Mouse (Mus musculus) adrenal gland, postnatal 25 days (tissue): ENCODE data around the gene Pde11a. TPM values are rescaled to one million over a fixed set of nuclear protein-coding genes. Genes with fewer than 3 reads are reported as not detected.
"Not testable (repeated sequence)": the region's sequence is repeated elsewhere in the genome, so short reads cannot be mapped to it uniquely, and the experiment has no call there.

Experiments used
- DNase-seq: peaks from one replicate; pipeline ENCODE4 v3.0.0; 2021; ENCODE audit warnings: mixed read lengths
- total RNA-seq: library from RNA; stranded (reverse); gene quantifications from 2 replicates; pipeline ENCODE4 v1.2.3, GENCODE M21; 2021

The Pde11a gene
- total RNA-seq, 1 experiment from 2014 or later = 0.30 TPM

DNA sequence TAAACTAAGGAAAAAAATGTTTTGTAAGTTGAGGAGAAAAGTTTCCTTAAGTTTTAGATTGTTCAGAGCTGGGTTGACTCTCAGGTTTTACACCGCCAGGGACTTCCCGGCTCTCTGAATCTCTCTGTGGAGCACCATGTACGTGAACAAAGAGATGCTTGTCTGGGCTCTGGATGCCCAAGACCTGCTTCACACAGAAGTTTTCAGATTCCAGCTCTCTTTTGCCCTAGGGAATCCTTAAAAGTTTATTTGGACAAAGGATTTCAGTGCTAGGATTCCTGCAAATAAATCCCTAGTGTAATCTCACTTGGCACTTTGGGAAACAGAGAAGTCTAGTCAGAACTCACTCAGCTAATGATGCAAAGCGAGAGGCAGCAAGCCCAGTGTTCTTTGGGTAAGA lies 348.9 kb downstream of the Pde11a start:
- DNase-seq = no peak

DNA sequence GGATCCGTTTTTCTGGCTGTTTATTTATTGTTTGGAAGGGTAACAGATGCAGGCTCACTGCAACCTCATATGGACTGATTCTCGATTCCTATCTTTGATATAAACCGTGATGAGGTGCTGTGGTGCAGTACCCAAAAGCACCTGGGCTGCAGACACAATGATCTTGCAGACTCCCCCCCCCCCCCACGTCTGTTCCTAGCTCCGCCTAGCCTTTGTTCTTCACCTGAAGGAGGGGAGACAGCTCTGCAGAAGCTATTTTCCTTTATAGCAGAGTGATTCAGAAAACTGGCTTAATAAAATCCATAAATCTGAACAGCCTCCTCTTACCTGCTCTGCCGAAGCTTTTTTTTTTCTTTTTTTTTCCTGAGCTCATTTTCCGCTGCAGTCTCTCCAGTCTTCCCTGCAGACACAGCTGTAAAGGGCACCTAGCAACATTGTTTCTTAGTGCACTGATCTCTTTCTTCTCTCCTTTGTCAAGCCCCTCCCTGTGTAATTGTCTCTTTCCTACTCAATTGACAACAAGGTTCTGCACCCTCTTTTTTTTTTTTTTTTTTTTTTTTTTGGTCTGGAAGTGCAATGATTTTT lies 349.7 kb downstream of the Pde11a start:
- DNase-seq = no peak

DNA sequence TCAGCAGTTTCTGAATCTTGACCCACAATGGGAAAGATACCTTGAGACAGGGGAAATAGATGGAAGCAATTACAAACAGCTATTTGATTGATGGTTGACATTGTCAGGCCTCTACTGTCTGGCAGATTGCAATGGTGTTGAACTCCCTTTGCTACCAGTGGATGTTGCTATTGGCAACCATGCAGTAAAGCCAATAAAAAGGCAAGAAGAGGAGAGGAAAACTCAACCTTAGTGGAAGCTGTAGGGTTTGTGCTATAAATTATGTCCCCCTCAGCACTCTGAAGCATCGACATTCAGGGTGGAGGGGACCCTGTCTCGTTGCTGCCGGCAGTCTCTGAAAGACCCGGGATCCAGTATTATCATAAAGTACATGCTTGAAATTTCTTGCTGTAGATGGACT lies 350.2 kb downstream of the Pde11a start:
- no peak for DNase-seq

DNA sequence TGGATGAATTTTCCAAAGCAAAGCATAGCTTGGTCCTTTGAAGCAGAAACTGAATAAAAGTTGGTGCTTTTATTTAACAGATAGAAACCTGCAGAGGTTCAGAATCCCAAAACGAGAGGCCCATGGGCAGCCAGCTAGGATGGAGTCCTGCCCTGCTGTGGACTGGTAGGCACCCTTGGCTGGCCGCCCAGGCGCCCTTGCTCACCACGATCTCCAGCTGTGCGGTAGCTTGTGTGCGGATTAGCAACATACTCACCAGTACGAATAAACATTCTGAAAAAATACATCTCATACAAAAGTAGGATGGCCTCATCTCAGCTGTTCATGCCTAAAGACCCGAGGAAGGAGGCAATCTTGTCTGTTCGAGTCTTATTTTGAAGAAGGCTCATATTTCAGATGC lies 350.8 kb downstream of the Pde11a start:
- no peak for DNase-seq

DNA sequence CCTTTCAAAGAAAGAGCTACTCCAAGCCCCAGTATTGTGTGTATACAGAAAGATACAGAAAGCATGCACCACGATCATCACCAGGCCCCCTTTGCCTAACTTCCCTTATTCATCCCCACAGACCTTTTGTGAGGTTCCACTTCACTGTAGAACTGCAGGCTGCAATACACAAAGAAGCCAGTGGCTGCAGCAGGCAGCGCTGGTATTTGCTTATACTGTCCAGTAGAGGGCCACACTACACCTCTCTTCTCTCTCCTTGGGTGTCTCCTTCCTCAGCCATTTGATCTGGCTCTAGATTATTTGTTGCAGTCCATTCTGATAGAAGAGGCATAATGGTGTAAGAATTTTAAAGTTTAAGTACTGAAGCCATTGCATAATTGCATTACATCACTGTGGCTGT lies 353.4 kb downstream of the Pde11a start:
- no peak for DNase-seq

DNA sequence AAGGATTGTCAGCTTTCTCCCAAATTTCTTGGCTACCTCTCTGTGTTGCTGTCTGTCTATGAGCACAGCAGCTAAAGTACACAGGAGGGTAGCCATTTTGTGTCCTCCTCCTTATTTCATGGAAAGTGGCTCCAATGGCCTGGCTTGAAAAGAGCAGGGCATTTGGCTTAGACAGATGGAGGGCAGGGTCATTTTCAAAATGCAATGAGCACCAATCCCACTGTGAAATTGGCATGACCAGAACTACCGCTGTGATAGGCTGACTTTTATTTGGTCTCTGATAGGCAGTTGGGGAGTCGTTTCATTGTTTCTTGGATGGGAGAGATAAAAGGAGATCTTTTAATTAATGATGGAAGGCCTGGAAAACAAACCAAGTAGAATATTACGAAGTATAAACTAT lies 354.7 kb downstream of the Pde11a start:
- no peak for DNase-seq

DNA sequence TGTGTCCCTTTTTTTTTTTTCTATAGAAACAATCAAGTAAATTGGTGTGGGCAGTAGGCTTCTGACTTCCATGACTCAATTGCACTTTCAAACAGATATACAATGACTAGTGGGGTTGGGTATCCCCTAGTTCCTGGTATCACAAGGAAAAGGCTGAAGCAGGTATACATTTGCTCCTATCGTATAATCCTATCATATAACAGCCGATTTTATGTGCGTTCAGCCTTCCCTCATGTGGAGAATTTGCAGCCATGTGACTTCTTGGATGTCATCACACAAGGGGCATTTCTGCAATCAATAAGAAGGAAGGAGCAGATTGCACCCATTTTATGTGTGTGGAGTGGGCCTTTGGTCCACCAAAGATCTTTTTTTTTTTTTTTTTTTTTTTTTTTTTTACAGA lies 355.5 kb downstream of the Pde11a start:
- no peak for DNase-seq

DNA sequence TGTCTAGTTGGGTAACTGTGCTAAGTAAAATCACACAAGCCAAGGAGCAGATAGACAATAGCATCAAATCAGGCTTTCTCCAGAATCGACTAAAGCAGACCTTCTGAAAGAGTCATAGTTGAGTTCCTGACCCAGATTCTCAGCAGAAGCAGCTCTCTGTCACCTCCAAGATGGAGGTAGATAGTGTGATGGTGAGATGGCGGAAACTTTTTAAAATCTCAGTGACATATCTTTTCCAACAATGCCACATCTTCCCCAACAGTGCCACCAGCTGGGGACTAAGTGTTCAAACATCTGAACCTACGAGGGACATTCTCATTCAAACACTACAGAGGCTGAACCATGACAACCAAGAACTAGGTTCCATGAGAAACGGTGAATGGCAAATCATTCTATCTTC lies 355.9 kb downstream of the Pde11a start:
- DNase-seq = no peak

DNA sequence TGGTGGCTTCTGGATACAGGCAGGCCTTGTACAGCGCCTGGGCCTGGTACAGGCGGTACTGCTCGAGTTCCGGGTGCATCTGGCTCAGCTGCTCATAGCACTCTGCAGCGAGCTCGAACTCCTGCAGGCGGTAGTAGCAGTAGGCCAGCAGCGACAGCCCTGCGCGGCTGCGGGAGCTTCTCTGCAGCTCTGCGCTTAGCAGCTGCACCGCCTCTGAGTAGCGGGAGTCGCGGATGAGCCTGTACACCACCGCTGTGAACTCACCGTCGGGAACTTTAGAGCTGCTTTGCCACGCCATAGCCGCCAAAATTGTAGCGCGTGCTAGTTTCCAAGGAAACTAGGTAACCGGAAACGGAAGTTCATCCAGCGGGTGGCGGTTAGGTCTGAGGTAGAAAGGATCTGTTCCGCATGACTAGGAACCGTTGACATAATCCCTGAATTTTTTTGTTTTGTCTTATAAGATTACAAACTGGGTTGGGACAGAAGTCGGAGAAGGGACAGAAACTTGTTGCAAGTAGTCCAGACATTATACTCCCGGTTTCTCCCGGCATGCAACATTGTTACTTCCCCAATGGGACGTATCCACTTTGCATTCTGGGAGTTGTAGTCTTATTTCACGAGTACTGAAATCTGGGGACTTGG lies 357.0 kb downstream of the Pde11a start, which contains the start of gene Ttc30a1:
Gene Ttc30a1, minus strand, starts transcription at position 528 of the 642 bp plus-strand sequence.
- DNase-seq = peak; percentile 60

DNA sequence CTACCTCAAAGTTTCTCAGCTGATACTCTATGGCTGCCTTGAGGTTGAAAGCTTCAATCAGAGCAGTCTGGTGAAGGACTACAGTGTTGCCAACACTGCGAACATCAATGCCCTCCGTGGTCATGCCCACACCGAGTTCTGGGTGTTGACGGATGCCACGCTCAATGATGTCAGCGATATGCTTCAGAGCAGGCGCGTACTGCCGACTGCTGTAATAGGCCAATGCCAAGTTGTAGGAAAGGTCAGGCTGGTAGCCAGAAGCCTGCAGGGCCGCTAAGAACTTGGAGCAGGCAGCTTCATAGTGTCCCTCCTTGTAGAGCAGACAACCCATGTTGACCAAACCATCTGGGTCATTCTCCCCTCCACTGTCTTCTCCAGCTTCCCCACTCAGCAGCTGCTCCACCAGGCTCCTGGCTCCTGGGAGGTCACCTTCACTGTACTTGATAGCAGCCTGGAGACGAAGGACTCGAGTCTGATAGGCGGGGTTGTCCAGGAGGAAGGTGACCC lies 357.6 kb downstream of the Pde11a start:
- not testable (repeated sequence) for DNase-seq

DNA sequence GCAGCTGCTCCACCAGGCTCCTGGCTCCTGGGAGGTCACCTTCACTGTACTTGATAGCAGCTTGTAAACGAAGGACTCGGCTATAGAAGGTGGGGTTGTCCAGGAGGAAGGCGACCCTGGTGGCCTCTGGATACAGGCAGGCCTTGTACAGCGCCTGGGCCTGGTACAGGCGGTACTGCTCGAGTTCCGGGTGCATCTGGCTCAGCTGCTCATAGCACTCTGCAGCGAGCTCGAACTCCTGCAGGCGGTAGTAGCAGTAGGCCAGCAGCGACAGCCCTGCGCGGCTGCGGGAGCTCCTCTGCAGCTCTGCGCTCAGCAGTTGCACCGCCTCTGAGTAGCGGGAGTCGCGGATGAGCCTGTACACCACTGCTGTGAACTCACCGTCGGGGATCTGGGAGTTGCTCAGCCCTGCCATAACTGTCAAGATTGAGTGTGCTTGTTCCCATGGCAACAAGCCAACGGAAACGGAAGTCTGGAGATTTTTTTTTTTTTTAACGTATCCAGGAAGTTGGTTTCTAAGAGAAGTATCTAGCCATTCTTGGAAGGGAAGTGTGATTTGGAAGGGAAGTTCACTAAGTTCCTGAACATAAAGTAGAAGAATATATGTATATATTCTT lies 360.7 kb downstream of the Pde11a start, which contains the start of gene Ttc30a2:
Gene Ttc30a2, minus strand, starts transcription at position 419 of the 617 bp plus-strand sequence.
- not testable (repeated sequence) for DNase-seq

DNA sequence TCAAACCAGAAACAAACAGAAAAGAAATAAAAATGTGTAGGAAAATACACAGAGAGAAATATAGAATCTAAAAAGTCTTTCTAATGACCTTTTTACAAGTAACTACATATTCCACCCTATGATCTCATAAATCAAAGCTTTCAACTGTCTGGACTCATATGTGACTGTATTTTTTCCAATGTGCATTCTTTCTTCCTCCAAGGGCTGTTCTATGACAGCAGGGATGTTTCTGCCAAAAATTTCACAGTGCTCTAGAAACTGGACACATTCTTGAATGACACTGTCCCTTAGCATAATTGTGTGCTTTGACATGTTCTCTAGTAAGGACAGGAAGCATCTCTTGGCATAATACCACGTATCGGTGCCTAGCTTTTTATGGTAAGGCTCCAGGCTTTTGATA lies 362.5 kb downstream of the Pde11a start:
- not testable (repeated sequence) for DNase-seq

DNA sequence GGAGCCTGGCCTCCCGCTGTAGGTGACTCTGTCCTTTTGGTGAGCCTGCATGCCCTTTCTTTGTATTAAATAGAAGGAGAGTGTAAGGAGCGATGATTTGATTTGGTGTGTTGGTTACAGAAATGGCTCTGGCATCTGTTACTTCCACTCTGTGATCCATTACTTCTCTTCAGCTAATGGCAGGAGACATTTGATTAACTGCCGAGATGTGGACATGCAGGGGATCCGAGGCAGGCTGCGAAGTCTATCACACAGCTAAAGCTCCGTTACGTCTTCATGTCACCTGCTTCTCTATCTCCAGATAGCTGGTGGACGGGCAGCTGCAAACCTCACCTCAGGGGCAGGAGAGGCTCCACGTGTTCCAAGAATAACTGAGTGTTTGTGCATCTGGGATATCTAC lies 364.4 kb downstream of the Pde11a start:
- DNase-seq = no peak

DNA sequence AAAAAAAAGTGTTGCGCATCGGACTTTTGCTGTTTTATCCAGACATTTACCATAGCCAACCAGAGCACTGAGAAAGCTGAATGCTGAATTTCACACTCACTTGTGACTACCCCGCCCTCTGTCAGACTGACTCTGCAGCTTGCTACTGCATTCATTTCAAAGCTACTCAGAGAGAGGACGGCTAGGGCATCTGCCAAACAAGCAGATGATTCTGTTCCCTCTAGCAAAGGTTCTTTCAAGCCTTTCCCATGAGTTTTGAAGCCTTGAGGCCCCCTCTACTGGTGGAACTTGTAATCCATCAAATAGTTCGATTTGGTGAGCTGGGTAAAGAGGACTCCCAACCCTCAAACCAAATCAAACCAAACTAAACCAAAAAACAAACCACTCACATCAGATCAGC lies 373.6 kb downstream of the Pde11a start:
- peak; percentile 31 for DNase-seq

DNA sequence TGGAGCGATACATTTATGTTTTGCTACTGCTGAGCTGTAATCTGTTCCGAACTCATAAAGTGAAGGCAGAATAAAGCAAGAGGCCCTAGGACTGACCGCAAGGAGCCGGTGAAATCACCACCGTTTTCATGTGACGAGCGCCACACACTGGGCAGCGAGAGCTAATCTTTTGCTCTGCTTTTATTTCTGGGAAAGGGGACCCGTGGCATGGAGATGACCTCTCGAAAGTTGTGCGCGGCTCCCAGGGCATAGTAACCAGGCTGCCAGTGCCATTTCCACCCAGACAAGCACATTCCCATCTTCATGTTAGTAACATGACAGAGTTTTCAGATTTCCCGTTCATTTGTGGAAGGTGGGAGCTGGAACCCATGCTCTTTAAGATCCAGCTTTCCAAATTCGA lies 374.1 kb downstream of the Pde11a start:
- peak; percentile 81 for DNase-seq

DNA sequence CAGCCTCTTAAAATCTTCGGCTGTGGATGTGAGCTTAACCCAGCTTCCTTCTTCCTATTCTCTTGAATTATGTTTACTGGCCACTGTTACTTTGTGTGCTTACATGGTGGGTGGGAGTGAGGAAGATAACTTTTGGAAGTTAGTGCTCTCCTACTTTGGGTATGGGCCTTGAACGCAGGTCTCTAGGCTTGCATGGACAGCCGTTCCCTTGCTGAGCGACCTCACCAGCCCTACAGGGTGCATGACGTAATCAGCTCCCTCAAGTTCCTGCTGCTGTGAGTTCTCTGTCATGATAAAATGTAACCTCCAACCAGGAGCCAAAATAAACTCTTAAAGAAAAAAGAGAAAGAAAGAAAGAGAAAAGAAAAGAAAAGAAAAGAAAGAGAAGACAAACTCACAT lies 374.5 kb downstream of the Pde11a start:
- no peak for DNase-seq

DNA sequence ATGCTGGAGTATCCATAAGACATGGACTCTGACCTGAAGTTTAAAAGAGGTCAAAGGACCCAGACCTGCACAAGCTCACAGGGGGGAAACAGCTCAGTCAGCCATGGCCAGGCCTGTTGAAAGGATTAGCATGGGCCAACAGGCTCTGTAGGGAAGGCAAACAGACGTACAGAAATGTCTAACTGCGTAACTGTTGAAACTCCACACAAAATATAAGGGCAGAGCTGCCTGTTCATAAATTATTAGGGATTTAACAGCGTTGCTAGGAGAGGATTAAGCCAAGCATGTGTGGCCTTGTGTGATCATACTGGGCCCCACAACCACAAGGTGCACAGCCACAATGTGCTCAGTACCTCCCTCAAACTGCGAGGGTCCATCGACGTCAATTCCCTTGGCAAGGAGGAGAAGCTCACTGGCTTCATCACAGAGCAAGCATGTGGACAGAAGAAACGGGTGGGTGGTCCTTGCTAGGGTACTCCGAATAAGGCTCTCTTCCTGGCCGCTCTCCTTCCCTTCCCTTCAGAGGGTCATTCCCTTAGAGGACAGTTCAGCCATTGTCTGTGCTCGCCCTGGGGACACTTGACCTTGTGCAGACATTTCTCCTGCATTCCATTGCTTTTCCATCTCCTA lies 375.2 kb downstream of the Pde11a start:
- no peak for DNase-seq

DNA sequence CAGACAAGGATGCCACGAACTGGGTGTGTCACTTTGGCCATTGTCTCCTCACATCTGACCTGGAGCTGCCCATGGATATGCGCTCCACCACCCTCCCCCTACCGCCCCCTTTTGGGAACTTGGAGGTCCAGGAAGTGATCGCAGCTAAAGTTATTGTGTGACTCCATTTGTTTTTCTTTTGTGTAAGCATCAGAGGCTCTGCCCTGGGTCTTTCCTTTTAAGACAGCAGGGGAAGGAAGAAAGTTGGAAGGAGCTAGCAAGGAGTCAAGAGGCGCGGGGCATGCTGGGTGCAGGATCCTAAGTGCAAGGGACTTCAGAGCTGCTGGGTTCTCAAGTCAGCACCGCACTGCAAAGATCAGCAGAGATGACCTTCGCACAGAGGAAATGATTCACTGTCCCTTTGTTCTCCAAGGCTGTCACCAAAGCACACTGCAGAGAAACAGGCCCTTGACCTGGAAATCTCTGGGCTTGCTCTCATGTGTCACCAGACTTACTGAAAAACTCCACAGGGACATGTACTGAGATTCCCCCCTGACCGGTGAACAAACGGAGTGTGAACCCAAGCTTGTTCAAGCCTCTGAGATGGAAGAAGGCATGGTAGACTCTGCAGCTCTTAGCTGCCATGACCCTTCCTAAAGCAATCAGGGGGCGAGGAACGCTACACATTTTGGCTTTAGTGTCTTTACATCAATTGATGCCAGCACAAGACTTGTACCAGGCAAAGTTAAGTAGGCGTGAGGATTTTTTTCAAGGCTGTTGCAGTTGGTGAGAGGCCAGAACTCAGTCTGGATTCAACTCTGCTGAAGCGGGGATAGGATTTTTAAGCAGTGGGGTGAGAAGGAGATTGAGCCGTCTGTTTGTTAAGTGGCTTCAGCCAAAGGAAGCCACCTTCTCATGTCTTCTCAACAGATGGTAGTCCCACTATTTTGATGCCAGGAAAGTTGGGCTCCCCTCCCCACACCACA lies 377.9 kb downstream of the Pde11a start:
- DNase-seq = peak; percentile 52

DNA sequence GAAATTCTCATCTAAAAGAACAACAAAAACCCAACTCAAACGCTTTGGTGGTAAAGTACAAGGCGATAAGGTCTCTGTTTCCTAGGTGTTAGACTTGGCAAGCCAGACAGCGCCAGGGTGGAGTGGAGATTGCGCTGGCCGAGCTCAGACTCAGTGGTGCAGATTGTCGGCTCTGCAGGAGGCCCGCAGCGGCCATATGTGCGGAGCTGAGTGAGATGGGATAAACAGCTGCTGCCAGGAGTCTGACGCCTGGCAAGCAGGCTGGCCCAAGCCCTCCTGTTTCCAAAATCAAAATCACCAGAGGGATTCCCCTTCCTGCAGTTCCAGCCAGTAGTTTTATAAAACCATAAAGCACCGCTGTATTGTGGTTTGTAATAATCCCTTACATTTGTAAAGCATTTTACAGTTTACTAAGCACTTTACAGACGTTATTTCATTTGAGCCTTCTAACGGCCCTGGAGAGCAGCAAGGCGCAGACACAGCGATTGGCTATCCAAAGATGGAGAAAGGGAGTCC lies 378.7 kb downstream of the Pde11a start:
- DNase-seq = peak; percentile 16

DNA sequence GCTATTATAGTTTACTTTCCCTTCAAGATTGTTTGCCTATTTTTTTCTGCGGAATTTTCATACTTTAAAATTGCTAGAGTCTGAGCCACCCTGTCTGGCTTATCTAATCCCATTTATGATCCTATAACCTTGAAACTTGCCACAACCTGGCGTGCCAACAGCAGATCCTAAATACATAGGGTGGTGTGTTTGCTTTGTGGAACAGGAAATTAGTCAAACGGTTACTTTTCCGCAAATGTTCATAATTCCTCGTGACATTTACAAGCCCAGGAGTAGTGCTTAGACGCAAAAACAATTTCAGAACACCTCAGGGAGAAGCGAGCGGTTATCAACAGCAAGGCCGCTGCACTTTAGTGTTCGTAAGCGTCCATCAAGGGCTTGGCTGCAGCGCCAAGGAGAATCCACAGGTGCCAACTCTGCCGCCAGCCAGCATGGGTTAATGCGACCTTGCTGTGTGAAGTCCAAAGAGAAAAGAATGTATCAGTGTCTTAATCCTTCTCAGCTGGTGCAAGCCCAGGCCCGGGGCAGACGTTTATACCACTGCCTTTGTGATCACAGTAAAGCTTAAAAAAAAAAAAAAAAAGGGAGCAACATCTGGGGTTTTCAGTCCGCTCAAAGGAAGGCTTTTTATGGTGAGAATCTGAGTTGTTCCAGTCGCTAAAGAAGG lies 379.3 kb downstream of the Pde11a start:
- peak; percentile 26 for DNase-seq

DNA sequence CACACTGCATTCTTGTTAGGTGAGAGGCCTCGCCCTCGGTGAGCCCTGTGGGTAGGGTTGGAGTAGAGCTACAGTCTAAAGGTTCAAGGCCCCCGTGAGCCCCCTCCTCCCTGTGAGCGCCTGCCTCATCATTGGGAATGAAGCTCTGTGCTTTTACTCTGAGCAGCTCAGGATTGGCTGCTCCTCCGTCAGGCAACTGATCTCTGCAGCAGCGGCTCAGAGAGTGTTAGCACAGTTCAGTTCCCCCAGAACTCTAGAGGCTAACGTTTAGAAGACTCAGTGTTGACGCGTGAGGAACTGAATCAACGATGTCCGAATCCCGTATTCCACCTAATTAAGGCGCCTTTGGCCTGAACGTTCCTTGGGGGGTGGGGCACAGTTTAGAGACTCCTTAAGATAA lies 382.9 kb downstream of the Pde11a start:
- no peak for DNase-seq
